Mouse (Mus musculus): Measurements from ENCODE around the gene Cryga. TPM values are rescaled to one million over a fixed set of nuclear protein-coding genes. Genes with fewer than 3 reads are reported as not detected.

Cryga gene
- not detected for total RNA-seq (2021)
- long read RNA-seq, experiment 1, result 0 reads
- long read RNA-seq, experiment 2, result 0 reads

DNA sequence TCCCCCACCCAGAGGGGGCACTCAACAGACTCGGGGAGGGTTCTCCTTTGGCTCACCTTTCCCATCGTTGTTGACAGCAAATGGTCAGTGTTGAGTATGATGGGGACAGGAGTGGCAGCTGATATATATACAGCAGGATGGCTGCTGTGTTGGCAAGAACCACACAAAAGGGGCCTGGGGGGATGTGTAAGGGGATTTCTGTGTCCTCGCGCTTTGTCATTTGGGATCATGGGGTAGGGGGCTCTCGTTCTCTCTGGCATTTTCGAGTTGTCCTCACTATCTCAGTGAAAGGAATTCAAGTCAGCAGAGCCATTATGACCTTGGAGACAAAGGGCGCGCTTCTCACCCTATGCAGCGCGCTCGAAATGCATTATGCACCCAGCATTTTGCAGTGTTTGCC, at the start of gene Cryga:
TSS of gene Cryga (minus strand) at position 101 of the 400 bp plus-strand sequence.
- DNase-seq, result no peak

GRCm38 (mm10) chr1:65147971-65148370, 44.8 kb upstream of the Cryga start:
- no peak for DNase-seq

DNA sequence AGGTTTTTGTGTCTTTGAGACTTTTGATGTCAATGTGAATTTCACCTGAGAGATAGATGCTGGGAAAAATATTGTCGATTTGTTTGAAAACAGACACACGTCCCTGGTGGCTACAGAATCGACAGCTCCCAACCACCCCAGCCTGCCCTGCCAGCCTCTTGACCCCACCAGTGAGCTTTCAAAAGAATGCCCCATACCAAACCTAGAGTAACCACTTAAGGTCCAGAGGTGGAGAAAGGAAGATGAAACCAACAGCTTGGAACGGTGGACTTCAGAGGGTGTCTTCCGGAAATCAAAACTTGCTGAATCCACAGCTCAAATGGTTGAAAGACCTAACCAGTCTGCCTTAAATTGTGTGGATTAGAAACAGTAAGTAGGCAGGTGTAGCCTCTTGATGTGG, 44.2 kb upstream of the Cryga start:
- DNase-seq, result no peak

- DNase-seq, result no peak
These were observed 43.4 kb upstream of the Cryga start for GRCm38 (mm10) chr1:65146601-65147000.

- no peak for DNase-seq
These were observed 41.6 kb upstream of the Cryga start for GRCm38 (mm10) chr1:65144783-65145182.

DNA sequence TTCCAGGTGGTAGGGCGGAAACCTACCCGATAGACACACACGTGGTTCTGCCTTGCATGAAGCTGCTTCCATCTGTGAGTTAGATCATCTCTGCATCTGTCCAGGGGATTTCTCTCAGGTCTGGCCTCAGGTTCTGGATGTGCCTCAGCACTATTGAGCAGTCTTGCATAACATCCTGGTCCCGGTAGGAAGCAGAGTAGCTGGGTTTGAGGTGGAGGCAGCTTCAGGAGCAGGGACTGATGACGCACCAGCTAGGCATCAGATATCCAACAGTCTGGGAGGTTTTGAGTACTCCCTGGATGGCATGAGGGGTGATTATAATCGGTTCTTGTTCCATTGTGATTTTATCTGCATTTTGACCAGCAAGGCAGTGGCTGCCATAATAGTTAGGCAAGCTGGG, 34.4 kb upstream of the Cryga start:
- DNase-seq, result no peak

GRCm38 (mm10) chr1:65132833-65133232, 29.7 kb upstream of the Cryga start:
- no peak for DNase-seq

DNA sequence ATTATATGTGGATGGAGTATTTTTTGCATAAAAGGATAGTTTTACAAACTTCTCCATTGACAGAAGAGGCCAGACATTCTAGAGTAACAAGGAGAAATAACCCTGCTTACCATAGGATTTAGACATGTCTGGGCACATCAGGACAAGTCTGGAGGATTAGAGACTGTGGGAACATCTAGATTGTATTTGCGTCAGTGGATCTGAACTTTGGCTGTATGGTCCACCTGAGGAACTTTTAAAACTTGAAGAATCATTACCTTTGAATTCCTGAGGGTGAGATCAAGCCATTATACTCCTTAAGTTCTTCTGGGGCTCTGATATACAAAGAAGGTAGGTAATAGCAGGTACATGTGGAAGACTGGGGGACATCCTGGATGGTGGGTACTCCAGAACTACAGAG, 28.5 kb upstream of the Cryga start:
- no peak for DNase-seq

- DNase-seq, result no peak
These were observed 27.1 kb upstream of the Cryga start for GRCm38 (mm10) chr1:65130226-65130625.

- no peak for DNase-seq
These were observed 26.5 kb upstream of the Cryga start for GRCm38 (mm10) chr1:65129634-65130180.

GRCm38 (mm10) chr1:65122574-65123372, 19.6 kb upstream of the Cryga start, which contains the start of gene D630023F18Rik:
Gene D630023F18Rik, minus strand, starts transcription at chr1:65123214.
- no peak for DNase-seq

GRCm38 (mm10) chr1:65119438-65119837, 16.3 kb upstream of the Cryga start, which contains the start of gene Gm28845:
Gene Gm28845, minus strand, starts transcription at chr1:65119558.
- no peak for DNase-seq

DNA sequence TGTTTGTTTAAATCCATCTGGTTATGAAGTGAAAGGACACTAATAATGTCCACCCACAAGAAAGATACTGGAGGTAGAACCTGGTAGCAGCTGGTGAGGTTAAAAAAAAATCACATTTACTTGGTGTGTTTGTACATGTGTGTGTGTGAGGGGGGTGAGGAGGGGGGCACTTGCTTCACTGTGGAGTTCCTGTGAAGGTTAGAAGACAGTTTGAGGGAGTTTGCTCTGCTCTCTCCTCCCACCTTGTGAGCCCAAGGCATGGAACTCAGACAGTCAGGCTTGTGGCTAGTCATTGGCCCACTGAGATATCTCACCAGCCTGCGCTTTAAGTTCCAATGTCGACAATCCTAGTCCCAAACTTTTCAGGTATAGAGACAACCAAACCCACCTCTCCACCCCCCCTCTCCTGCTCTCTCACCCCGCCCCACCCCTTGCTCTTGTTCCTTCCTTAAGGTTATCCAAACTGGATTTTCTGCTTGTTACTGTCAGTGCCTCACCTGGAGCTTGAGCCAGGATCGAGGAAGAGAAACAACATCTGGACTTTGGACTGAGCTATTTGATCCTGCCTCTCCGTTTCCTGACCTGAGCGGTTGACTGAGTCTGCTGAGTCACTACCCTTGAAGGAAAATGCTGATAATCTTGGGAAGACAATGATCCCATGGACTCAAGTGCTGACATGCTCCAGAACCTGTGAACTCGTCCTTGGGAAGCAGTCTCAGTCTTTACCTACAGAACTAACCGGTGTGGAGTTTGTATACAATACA, 15.2 kb upstream of the Cryga start:
- no peak for DNase-seq

GRCm38 (mm10) chr1:65113536-65114172, 10.5 kb upstream of the Cryga start:
- peak; percentile 10 to 11 for DNase-seq

GRCm38 (mm10) chr1:65112807-65113196, 9.6 kb upstream of the Cryga start:
- peak; percentile 27 to 49 for DNase-seq

- DNase-seq, result peak; percentile 75 to 88
These were observed 9.0 kb upstream of the Cryga start for GRCm38 (mm10) chr1:65112031-65112806.

DNA sequence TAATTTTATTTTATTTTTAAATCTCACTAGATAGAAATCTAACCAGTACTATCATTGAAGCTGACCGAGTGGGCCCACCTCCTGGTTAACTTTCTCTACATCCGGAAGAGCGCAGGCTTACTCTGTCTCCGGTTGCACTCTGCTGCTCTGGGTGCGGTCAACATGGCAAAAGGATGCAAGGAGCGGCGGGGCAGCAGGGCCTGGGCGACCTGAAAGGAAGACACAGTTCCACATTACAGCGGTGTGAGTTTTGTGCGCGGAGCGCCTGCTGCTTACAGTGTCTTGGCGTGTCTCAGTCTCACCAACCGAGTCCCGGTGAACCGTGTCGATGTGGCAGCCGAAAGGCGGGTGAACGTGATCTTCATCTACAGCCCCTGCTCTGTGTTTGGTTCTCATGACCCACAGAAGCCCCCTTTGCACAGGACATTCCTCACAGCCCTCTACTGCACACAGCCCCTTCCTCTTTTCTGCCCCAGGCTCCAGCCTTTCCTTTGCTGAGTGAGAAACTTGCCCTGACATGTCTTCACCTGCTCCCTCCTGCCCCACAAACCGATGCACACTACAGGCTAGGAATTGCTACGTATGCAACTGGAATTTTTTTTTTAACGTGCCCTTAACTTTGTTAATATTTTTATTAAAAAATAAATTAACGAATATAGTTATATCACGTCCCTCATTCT, 6.7 kb upstream of the Cryga start:
- DNase-seq, result no peak

DNA sequence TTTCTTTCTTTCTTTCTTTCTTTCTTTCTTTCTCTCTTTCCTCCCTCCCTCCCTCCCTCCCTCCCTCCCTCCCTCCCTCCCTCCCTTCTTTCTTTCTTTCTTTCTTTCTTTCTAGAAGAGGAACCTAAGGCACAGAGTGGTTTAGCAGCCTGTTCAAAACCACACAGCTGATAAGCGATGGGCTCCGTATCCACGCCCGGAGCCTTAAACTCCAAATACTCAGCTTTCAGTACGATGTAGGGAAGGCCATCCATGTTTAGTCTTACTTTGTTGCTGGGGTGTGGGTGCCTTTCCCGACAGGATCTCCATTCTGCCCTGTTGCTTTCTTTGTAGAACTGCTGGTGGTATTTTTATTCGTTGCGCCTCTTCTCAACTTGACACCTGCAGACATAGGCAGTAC, 6.0 kb upstream of the Cryga start:
- no peak for DNase-seq

DNA sequence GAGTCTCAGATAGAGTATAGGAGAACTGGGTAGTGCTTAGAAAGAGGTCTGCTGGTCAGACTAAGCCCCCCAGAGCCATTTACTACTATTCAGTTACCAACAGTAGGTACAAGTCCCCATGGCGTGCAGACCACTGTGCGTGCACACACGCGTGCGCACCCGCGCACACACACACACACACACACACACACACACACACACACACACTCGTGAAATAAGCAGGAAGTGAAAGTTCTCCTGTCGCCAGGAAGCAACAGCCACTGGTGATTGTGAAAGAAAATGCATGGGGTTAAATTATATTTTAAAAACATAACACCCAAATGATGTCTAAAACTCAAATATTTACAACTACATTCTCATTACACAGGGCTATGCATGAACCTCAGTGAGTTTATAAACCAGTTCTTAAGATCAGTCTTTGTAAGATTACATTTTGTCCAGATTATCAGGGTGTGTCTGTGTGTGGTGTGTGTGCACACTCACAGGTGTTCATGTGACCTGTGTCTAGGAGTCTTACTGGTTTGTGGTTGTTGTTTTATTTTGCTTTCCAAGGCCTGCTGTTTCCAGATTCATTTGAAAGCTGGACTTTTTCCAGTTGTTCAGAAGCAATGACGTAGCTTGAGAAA, 4.6 kb upstream of the Cryga start:
- DNase-seq, result no peak

- DNase-seq, result no peak
These were observed 6.2 kb downstream of the Cryga start for GRCm38 (mm10) chr1:65096953-65097352.

- DNase-seq, result no peak
These were observed 11.6 kb downstream of the Cryga start for GRCm38 (mm10) chr1:65091566-65091965.
